Mouse (Mus musculus): ENCODE results near the gene Mrps18a.

DNA sequence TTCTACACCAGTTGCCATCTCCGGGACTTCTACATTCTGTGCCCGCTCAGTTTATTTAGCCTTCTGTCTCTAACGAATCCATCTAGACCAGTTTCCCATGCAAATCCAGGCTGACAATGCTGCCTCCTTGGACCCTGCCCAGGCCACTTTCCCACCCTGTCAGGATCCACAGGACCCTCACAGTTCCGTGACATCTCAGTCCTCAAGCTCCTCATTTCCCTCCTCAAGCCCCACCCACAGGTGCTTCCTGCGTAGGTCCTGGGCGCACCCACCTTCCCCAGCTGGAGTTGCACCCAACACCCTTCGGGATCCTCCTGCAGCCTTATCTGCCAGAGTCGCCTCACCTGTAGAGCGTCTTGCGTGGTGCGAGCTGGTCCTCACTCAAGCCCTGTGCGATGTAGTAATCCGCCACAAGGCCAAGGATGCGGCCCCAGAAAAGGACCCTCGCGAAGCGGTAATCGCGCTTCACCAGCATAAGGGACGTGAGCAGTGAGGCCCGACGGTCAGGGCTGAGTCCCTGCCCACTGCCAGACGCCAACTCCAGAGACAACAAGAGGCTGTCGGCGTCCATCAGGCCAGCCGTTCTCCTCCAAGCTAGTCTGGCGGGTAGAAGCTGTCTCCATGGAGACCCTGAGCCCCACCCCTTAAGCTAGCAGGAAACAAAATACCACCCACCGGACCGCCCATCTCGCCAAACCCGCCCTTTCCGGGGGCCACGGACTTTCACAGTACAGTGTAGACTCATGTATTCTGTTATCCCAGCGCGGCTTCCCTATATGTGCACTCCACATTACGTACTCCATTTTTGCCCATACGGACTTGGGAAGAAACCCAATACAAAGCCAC is 33.0 kb downstream of the Mrps18a start, which contains the start of gene Rsph9:
- TF ChIP-seq GATA1 (IDR thresholded peaks at IDR 0.05; ENCODE audit: borderline replicate concordance, low read length) = no peak
- no peak for TF ChIP-seq FLI1 (IDR thresholded peaks at IDR 0.05; ENCODE audit: low read length)

All from megakaryocyte, embryonic 14.5 days (primary cell).